Mouse (Mus musculus) ovary, adult 18-20 months (tissue): ENCODE measurements around the gene Ptn.
A peak's percentile ranks its signal among the peaks of the same experiment; 100 is the strongest.

Experiments
- DNase-seq: peaks from one replicate; pipeline ENCODE4 v3.0.0; 2022; ENCODE audit warnings: low spot score, mixed read lengths

The Ptn gene

GRCm38 (mm10) chr6:36809747-36810285, at the start of gene Ptn:
Gene Ptn (minus strand): TSS chr6:36810220.
- no peak for DNase-seq

GRCm38 (mm10) chr6:36858258-36859041, 48.4 kb upstream of the Ptn start:
- DNase-seq, result no peak

- DNase-seq, result no peak
These were observed 47.7 kb upstream of the Ptn start for GRCm38 (mm10) chr6:36857627-36858257.

- DNase-seq, result peak; percentile 17
These were observed 40.6 kb upstream of the Ptn start for GRCm38 (mm10) chr6:36850422-36851129.

GRCm38 (mm10) chr6:36845288-36845687, 35.3 kb upstream of the Ptn start:
- DNase-seq, result no peak

GRCm38 (mm10) chr6:36844258-36844657, 34.2 kb upstream of the Ptn start:
- DNase-seq, result no peak

GRCm38 (mm10) chr6:36843031-36843488, 33.0 kb upstream of the Ptn start:
- no peak for DNase-seq

- no peak for DNase-seq
These were observed 32.3 kb upstream of the Ptn start for GRCm38 (mm10) chr6:36842101-36842922.

- DNase-seq, result no peak
These were observed 31.7 kb upstream of the Ptn start for GRCm38 (mm10) chr6:36841701-36842100.

- no peak for DNase-seq
These were observed 31.2 kb upstream of the Ptn start for GRCm38 (mm10) chr6:36841174-36841573.

GRCm38 (mm10) chr6:36838747-36839146, 28.7 kb upstream of the Ptn start:
- no peak for DNase-seq

GRCm38 (mm10) chr6:36835351-36835750, 25.3 kb upstream of the Ptn start:
- no peak for DNase-seq

- DNase-seq, result no peak
These were observed 24.8 kb upstream of the Ptn start for GRCm38 (mm10) chr6:36834695-36835265.

GRCm38 (mm10) chr6:36832681-36833080, 22.7 kb upstream of the Ptn start:
- no peak for DNase-seq

GRCm38 (mm10) chr6:36832207-36832606, 22.2 kb upstream of the Ptn start:
- no peak for DNase-seq

- no peak for DNase-seq
These were observed 20.4 kb upstream of the Ptn start for GRCm38 (mm10) chr6:36830371-36830925.

GRCm38 (mm10) chr6:36819784-36820050, 9.7 kb upstream of the Ptn start:
- no peak for DNase-seq

GRCm38 (mm10) chr6:36819019-36819783, 9.2 kb upstream of the Ptn start:
- DNase-seq, result peak; percentile 46

GRCm38 (mm10) chr6:36818281-36819018, 8.4 kb upstream of the Ptn start:
- DNase-seq, result no peak

- DNase-seq, result no peak
These were observed 6.6 kb upstream of the Ptn start for GRCm38 (mm10) chr6:36816666-36817065.
